Mouse (Mus musculus): ENCODE data around the gene Josd1.

DNA sequence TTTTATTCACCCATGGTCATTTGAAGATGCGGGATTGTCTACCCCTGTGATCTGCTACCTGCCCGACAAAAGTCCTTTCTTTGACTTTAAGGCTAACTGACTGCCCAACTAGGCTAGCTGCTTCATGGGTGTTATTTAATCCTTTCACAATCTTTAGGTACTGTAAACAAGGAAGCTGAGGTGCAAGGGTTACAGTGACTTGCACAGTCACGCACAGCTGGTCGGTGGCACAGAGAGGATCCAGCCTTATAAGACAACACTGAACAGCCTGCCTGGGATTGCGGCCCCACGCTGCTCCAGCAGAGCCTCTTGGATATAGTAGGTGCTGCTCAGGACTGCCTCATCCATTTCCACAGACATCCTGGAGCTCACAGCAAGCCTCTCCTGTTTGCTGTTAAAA is 4.6 kb downstream of the Josd1 start:
- no peak for TF ChIP-seq POLR2A (IDR thresholded peaks at IDR 0.05; ENCODE audit: insufficient read depth, low read length)
- TF ChIP-seq EP300 (IDR thresholded peaks at IDR 0.05; ENCODE audit: insufficient read depth, low read depth, low read length) = no peak
